Mouse (Mus musculus) intestine, embryonic 16.5 days (tissue): ENCODE results near the gene Dnajc10. TPM values are rescaled to one million over a fixed set of nuclear protein-coding genes. Genes with fewer than 3 reads are reported as not detected.
A peak's percentile ranks its signal among the peaks of the same experiment; 100 is the strongest.

Source experiments
- ATAC-seq: fragments of 200-750 bp; cut with Nextera tagmentation; 2 replicates; pipeline ENCODE4 v1.8.0; 2017; ENCODE audit warnings: moderate TSS enrichment, moderate library complexity
- H3K27ac ChIP-seq: fragments of 300-500 bp; sonication (generic); 2 replicates; pipeline ENCODE4 v1.5.1; 2014; ENCODE audit warnings: mild to moderate bottlenecking, low read length
- H3K27me3 ChIP-seq: fragments of 300-500 bp; sonication (generic); replicated peaks from 2 replicates; pipeline ENCODE4 v1.6.1; 2014; ENCODE audit warnings: low read length, control low read depth, mixed read lengths; ENCODE audit not compliant: control insufficient read depth, insufficient read depth
- H3K36me3 ChIP-seq: fragments of 300-500 bp; sonication (generic); 2 replicates; pipeline ENCODE4 v1.6.1; 2014; ENCODE audit warnings: low read length, control low read depth; ENCODE audit not compliant: control insufficient read depth, insufficient read depth
- H3K4me1 ChIP-seq: fragments of 300-500 bp; sonication (generic); 2 replicates; pipeline ENCODE4 v1.6.1; 2014; ENCODE audit warnings: low read length, control low read depth, mixed read lengths; ENCODE audit not compliant: control insufficient read depth, insufficient read depth
- H3K4me2 ChIP-seq: fragments of 300-500 bp; sonication (generic); 2 replicates; pipeline ENCODE4 v1.6.1; 2014; ENCODE audit warnings: low read depth, low read length, control low read depth
- H3K4me3 ChIP-seq: fragments of 300-500 bp; sonication (generic); 2 replicates; pipeline ENCODE4 v1.5.1; 2014; ENCODE audit warnings: mild to moderate bottlenecking, low read length
- H3K9ac ChIP-seq: fragments of 300-500 bp; sonication (generic); 2 replicates; pipeline ENCODE4 v1.6.1; 2014; ENCODE audit warnings: low read depth, low read length
- H3K9me3 ChIP-seq: fragments of 300-500 bp; sonication (generic); 2 replicates; pipeline ENCODE4 v1.6.1; 2016; ENCODE audit warnings: low read length, control low read depth; ENCODE audit not compliant: control insufficient read depth
- WGBS: fragments of 180-500 bp; shearing (Covaris S2); extraction: QIAGEN DNeasy Blood & Tissue Kit; methylation state at CpG from one replicate; pipeline ENCODE4 v1.1.7; 2014; 5-methylcytosine and 5-hydroxymethylcytosine counted together
- polyA plus RNA-seq: library from polyadenylated mRNA; unstranded; fragments of >200 nt; fragmentation: Nextera tagmentation; extraction: Ambion mirVana; gene quantifications from 2 replicates; pipeline ENCODE4 v1.2.1, GENCODE M21; 2015

The Dnajc10 gene
- polyA plus RNA-seq, 1 experiment from 2014 or later, result 50.9 TPM

- Histone ChIP-seq H3K27ac (no peak within 1 kb of the TSS), H3K36me3 (no peaks in the 10 kb centered on the region), H3K27me3 (no peaks in the 10 kb centered on the region), H3K9me3 (no peaks in the 10 kb centered on the region), H3K4me3 (no peak within 1 kb of the TSS), H3K4me1 (no peaks in the 10 kb centered on the region), H3K9ac (no peak within 1 kb of the TSS), H3K4me2 (no peak within 1 kb of the TSS)
- ATAC-seq, result no peak
- 82% methylated on average over 8 of the region's 8 CpGs for WGBS
Measured at GRCm38 (mm10) chr2:80292172-80292571, 23.1 kb upstream of the Dnajc10 start, which contains the start of gene Prdx6b. TSS of gene Prdx6b (plus strand) at chr2:80292472.

GRCm38 (mm10) chr2:80298334-80298733 is 16.9 kb upstream of the Dnajc10 start:
- ATAC-seq, result no peak
- no peak overlapping the region for H3K27ac ChIP-seq
- WGBS, result 68% methylated on average over 3 of the region's 3 CpGs

GRCm38 (mm10) chr2:80300806-80301205 is 14.5 kb upstream of the Dnajc10 start:
- no peak for ATAC-seq
- no peaks in the 10 kb centered on the region for H3K4me1 ChIP-seq
- no peaks in the 10 kb centered on the region for H3K36me3 ChIP-seq
- H3K4me2 ChIP-seq, result no peak overlapping the region
- no peaks in the 10 kb centered on the region for H3K9me3 ChIP-seq
- no peak overlapping the region for H3K4me3 ChIP-seq
- no peak overlapping the region for H3K9ac ChIP-seq
- no peaks in the 10 kb centered on the region for H3K27me3 ChIP-seq
- 64% methylated on average over 4 of the region's 4 CpGs for WGBS
- no peak overlapping the region for H3K27ac ChIP-seq

More at GRCm38 (mm10) chr2:80298334-80298733, 16.9 kb upstream of the Dnajc10 start:
- H3K27me3 ChIP-seq, result no peaks in the 10 kb centered on the region
- H3K36me3 ChIP-seq, result no peaks in the 10 kb centered on the region
- H3K9ac ChIP-seq, result no peak overlapping the region
- no peak overlapping the region for H3K4me2 ChIP-seq
- H3K4me3 ChIP-seq, result no peak overlapping the region
- H3K9me3 ChIP-seq, result no peaks in the 10 kb centered on the region
- H3K4me1 ChIP-seq, result no peaks in the 10 kb centered on the region

GRCm38 (mm10) chr2:80303957-80304356 is 11.3 kb upstream of the Dnajc10 start:
- Histone ChIP-seq H3K27ac (no peak overlapping the region), H3K9ac (no peak overlapping the region), H3K4me1 (no peaks in the 10 kb centered on the region), H3K36me3 (no peaks in the 10 kb centered on the region), H3K9me3 (no peaks in the 10 kb centered on the region), H3K4me2 (no peak overlapping the region), H3K27me3 (no peaks in the 10 kb centered on the region), H3K4me3 (no peak overlapping the region)
- no peak for ATAC-seq
- WGBS, result 83% methylated on average over 2 of the region's 2 CpGs

- H3K27ac ChIP-seq, result no peak overlapping the region
- 92% methylated on average over 3 of the region's 3 CpGs for WGBS
Measured at GRCm38 (mm10) chr2:80307701-80308100, 7.6 kb upstream of the Dnajc10 start.

GRCm38 (mm10) chr2:80309775-80310174 is 5.5 kb upstream of the Dnajc10 start:
- no peak overlapping the region for H3K9ac ChIP-seq
- no peak for ATAC-seq
- H3K36me3 ChIP-seq, result no peaks in the 10 kb centered on the region
- H3K4me1 ChIP-seq, result no peaks in the 10 kb centered on the region; the same call in 1 of the 2 replicates
- H3K27ac ChIP-seq, result no peak overlapping the region
- 74% methylated on average over 4 of the region's 4 CpGs for WGBS
- no peak overlapping the region for H3K4me2 ChIP-seq
- H3K27me3 ChIP-seq, result no peaks in the 10 kb centered on the region
- no peak overlapping the region for H3K4me3 ChIP-seq
- H3K9me3 ChIP-seq, result no peaks in the 10 kb centered on the region

More at GRCm38 (mm10) chr2:80307701-80308100, 7.6 kb upstream of the Dnajc10 start:
- Histone ChIP-seq H3K9me3 (no peaks in the 10 kb centered on the region), H3K36me3 (no peaks in the 10 kb centered on the region), H3K9ac (no peak overlapping the region), H3K4me3 (no peak overlapping the region), H3K4me1 (no peaks in the 10 kb centered on the region), H3K27me3 (no peaks in the 10 kb centered on the region), H3K4me2 (no peak overlapping the region)
- ATAC-seq, result no peak

GRCm38 (mm10) chr2:80310772-80311171 is 4.5 kb upstream of the Dnajc10 start:
- ATAC-seq, result no peak
- 45% methylated on average over 4 of the region's 4 CpGs for WGBS
- no peak overlapping the region for H3K4me2 ChIP-seq
- no peak overlapping the region for H3K27ac ChIP-seq
- H3K4me1 ChIP-seq, result no peaks in the 10 kb centered on the region; the same call in 1 of the 2 replicates
- H3K27me3 ChIP-seq, result no peaks in the 10 kb centered on the region
- no peaks in the 10 kb centered on the region for H3K9me3 ChIP-seq
- H3K36me3 ChIP-seq, result no peaks in the 10 kb centered on the region
- no peak overlapping the region for H3K4me3 ChIP-seq
- no peak overlapping the region for H3K9ac ChIP-seq

GRCm38 (mm10) chr2:80311350-80311749 is 3.9 kb upstream of the Dnajc10 start:
- H3K27ac ChIP-seq, result no peak overlapping the region
- no peak overlapping the region for H3K4me2 ChIP-seq
- H3K4me3 ChIP-seq, result no peak overlapping the region
- 72% methylated on average over 4 of the region's 4 CpGs for WGBS
- H3K27me3 ChIP-seq, result no peaks in the 10 kb centered on the region
- no peak overlapping the region for H3K9ac ChIP-seq
- H3K4me1 ChIP-seq, result no peaks in the 10 kb centered on the region; the same call in 1 of the 2 replicates
- H3K9me3 ChIP-seq, result no peaks in the 10 kb centered on the region
- no peaks in the 10 kb centered on the region for H3K36me3 ChIP-seq
- ATAC-seq, result no peak

- Histone ChIP-seq H3K9me3 (no peaks in the 10 kb centered on the region), H3K27ac (no peak overlapping the region), H3K27me3 (no peaks in the 10 kb centered on the region), H3K4me3 (no peak overlapping the region), H3K36me3 (no peaks in the 10 kb centered on the region), H3K4me2 (no peak overlapping the region), H3K4me1 (no peaks in the 10 kb centered on the region; the same call in 1 of the 2 replicates), H3K9ac (no peak overlapping the region)
- no peak for ATAC-seq
- WGBS, result 37% methylated on average over 1 of the region's 1 CpGs
Measured at GRCm38 (mm10) chr2:80314201-80314600, 1.1 kb upstream of the Dnajc10 start.

- Histone ChIP-seq H3K9me3 (no peaks in the 10 kb centered on the region), H3K4me3 (peak overlapping the region; percentile 89), H3K4me1 (no peaks in the 10 kb centered on the region; the same call in 1 of the 2 replicates), H3K27ac (peak overlapping the region; percentile 97), H3K9ac (peak overlapping the region; percentile 95; the same call in 1 of the 2 replicates), H3K4me2 (peak overlapping the region; percentile 85), H3K36me3 (no peaks in the 10 kb centered on the region), H3K27me3 (no peaks in the 10 kb centered on the region)
- 27% methylated on average over 7 of the region's 7 CpGs for WGBS
- ATAC-seq, result peak; percentile 56
Measured at GRCm38 (mm10) chr2:80314854-80315241, 418 bp upstream of the Dnajc10 start.
